Mouse (Mus musculus): ENCODE data around the gene Trim31.
"Not testable (repeated sequence)": the region's sequence is repeated elsewhere in the genome, so short reads cannot be mapped to it uniquely, and the experiment has no call there.

Trim31 gene

GRCm38 (mm10) chr17:36897552-36898205 lies at the start of gene Trim31:
Gene Trim31, plus strand, starts transcription at chr17:36898118.
- DNase-seq (ENCODE audit: low spot score), result no peak

DNA sequence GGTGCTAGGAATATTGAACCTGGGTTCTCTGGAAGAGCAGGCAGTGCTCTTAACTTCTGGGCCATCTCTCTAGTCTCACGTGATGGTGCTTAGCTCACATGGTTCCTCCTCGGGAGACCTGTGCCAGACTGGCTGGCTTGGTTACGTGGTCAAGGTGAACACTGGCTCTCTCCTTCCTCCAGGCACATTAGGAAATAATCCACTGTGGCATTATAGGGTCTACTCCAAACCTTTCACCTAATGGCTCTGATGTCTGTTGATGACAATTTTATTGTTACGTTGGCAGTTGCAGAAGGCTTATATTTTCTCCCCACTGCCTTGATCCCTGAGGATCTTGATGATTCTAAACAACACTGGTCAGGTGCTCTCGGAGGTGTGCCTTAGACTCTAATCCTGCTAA lies 49.0 kb upstream of the Trim31 start:
- no peak for DNase-seq (ENCODE audit: low spot score)

DNA sequence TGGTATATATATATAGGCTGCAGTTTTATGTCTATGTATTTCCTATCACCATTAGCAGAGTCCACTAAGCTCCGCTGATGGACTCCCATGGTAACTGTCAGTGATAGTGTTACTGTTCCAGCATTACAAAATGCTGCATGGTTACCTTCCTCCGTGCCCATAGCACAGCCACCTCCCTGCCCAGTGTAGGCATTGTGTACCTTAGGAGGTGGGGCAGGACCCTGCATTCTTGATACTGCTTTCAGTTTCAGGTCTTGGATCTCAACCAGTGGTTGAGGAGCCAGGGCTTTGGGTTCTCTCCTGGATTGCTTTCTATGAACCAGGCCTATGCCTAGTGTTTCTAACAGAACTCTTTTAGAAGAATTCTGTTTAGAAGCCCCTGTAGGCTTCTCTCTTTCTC lies 47.9 kb upstream of the Trim31 start:
- no peak for DNase-seq (ENCODE audit: low spot score)

DNA sequence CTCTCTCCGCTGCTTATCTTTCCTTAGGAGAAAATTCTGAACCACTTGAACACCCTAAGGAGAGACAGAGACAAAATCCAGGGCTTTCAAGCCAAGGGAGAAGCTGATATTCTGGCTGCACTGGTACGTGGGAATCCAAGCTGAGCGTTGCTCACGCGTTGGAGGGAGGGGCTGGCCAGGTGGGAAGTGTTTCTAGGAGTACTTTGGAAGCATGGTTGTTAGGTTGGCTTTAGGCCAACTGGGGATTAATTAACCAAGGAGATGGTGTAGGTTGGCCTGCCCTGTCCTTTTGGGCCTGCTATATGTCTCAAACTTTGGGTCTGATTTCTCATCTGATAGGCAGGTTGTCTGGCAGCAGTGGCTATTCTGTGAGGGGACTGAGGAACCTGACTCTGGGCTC lies 46.7 kb upstream of the Trim31 start:
- DNase-seq (ENCODE audit: low spot score), result no peak

- DNase-seq (ENCODE audit: low spot score), result no peak
Measured at GRCm38 (mm10) chr17:36851627-36852026, 46.3 kb upstream of the Trim31 start.

DNA sequence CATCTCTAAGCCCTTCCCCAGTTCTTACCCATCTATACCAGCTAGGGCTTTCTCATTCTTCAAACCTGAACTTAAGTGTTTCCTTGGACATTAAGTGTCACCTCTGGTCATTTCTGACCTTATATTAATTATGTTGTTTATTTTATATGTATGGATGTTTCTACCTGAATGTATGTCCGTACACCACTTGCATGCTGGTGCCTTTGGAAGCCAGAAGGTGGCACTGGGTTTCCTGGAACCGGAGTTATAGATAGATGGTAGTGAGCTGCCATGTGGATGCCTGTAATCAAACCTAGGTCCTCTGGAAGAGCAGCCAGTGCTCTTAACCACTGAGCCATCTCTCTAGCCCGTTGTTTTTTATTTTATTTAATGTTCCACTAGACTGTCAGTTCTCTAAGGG lies 42.4 kb upstream of the Trim31 start:
- no peak for DNase-seq (ENCODE audit: low spot score)

DNA sequence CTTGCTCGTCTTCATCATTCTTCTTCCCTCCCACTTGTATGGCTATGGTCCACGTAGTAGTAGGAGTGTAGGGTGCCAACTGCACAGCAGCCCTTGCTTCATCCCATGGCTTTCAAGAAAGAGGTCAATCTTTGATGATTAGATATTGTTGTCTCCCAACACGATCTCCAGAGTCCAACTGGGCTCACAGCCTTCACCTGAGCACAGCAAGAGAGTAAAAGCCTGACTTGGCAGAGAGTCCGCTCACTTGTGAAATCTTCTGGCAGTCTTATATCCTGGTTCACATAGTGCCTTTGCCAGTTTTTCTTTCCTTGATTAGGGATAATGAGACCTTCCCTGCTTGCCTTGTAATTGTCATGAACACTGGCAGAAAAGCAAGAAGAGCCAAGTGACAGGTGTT lies 41.7 kb upstream of the Trim31 start:
- no peak for DNase-seq (ENCODE audit: low spot score)

DNA sequence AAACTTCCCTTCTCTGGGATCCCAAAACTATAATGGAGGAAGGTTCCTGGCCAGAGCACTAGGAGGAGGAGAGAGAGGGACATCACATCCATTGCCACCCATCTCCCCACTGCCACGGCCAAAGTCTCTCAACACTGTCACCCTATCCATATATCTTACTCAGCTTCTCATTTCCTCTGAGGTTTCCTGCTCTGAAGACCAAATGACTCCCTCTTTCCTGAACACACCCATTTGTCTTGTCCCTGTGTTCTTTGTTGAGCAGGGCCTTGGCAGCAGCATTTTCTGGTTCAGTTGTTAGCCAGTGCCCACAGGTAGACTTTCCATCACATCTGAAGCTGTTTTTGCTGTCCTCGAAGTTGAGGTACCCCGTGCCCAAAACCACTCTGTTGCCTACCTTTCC lies 39.7 kb upstream of the Trim31 start:
- DNase-seq (ENCODE audit: low spot score), result no peak

DNA sequence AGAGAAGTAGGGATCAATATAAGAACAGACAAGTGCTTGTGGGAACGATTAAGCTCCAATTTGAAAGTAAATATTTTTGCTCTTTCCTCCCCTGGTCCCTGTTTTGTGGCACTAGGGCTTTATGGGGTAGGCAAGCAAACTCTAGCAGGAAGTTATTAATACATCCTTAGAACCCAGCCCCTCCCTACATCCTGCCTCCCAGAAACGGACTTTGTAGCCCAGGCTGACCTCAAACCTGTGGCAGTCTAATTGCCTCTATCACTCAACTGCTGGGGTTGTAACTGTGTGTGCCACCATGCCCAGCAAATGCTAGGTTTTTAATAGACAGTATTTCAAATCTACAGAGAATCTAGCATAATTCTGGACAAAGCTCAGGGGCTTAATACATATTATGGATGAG lies 36.2 kb upstream of the Trim31 start:
- no peak for DNase-seq (ENCODE audit: low spot score)

DNA sequence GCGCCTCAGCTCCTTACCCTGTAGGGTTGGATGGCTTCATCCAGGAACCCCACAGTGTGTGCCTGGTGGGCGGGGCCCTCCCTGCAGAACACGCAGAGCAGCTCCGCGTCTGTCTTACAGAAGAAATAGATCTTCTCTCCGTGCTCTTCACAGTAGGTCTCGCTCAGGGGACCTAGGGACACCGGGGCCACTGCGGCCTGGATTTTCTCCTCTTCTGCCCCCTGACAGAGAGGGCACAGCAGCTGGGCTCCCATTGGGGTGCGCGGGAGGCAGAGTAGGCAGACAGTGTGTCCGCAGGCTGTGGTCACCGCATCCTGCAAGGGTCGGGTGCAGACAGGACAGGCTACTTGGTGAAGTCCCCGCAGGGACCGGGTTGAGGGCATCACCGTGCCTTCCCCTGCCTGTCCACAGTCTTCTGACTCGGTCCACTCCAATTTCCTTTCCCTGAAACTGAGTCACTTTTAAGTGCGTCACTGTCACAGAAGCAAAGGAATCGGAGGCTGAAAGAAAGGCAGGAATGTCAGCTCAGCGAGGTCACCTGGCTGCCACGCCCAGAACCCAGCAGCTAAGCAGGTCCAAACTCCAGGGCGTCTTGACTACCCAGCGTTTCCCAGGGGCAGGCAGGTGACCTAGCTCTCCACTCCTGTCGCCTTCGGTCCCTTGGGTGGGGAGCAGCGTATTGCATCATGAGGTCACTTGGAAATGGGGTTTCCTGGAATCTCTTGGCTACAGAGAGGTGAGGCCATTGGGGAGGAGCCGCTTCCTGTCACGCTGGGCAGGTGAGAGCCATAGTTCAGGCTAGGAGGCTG lies 31.0 kb upstream of the Trim31 start, which contains the start of gene Trim15:
Gene Trim15, minus strand, starts transcription at position 492 of the 809 bp plus-strand sequence.
- no peak for DNase-seq (ENCODE audit: low spot score)

DNA sequence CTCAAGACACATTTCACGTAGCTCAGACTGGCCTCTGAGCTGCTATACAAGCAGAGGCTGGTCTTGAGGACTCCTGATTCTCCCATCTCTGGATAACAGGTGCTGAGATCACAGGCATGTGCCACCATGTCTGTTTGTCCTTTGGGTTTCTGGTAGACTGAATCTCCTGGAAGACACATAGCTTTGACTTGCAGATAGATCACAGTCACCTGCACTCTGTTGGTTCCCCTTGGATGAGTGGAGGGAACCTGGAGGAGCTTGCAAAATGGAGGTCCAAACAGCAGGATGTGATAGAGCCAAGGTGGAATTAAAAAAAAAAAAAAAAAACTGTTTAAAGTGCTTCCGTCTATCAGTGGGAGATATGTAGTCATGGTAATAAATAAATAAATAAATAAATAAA lies 29.1 kb upstream of the Trim31 start:
- DNase-seq (ENCODE audit: low spot score), result no peak

DNA sequence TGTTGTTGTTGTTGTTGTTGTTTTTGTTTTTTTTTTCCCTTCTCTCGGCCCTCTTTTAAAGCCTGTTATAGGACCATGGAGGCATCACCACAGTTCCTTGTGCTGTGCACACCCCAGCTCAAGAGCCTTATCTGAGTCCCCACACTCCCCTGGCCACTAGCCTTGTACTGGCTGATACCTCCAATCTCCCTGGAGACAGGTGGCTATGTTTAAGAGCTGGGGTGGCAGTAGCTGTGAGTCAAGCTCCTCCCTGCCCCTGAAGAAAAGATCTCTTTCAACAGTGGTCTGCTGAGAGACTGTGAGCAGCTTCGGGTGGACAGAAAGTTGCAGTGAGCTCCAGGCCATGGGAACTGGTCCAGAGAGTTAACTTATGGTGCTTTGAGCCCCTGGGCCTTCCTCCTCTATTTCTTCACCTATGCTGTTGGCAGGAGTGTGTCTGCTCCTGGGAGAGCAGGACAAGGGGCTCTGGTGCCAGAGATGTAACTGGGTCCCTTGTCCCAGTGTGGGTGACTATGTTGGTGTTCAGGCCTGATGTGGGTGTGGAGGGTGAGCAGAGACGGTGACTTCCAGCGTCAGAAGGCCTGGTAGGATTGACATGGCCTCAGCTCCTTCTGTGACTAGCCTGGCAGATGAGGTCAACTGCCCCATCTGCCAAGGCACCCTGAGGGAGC lies 28.5 kb upstream of the Trim31 start, which contains the start of gene Trim10:
Gene Trim10, plus strand, starts transcription at position 291 of the 671 bp plus-strand sequence.
- DNase-seq (ENCODE audit: low spot score), result no peak

DNA sequence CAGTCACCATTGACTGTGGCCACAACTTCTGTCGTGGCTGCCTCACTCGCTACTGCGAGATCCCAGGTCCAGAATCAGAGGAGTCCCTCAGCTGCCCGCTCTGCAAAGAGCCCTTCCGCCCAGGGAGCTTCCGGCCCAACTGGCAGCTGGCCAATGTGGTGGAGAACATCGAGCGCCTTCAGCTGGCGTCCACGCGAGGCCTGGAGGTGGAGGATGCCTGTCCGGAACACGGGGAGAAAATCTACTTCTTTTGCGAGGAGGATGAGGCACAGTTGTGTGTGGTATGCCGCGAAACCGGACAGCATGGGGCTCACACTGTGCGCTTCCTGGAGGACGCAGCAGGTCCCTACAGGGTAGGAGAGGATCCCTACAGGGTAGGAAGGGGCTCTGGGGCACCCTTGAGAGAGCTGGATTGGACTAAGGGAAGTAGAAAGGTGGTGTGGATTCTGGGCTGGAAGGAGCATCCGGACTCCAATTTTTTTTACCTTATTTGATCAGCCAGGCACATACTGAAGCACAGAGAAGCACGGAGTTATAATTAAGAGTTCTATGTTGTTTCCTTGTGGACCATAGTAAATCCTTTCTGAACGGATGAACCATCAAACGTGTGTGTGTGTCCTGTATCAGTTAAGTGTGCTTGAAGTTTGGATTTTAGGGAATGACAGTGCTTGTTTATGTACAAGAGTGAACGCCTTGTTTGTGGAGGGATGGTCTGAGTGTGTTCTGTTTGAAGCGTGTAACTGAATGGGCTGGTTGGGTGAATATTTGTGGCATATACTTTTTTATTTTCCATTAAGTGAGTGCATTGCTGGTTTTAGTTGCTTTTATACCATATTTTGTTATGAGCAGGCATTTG lies 27.7 kb upstream of the Trim31 start:
- DNase-seq (ENCODE audit: low spot score), result no peak

DNA sequence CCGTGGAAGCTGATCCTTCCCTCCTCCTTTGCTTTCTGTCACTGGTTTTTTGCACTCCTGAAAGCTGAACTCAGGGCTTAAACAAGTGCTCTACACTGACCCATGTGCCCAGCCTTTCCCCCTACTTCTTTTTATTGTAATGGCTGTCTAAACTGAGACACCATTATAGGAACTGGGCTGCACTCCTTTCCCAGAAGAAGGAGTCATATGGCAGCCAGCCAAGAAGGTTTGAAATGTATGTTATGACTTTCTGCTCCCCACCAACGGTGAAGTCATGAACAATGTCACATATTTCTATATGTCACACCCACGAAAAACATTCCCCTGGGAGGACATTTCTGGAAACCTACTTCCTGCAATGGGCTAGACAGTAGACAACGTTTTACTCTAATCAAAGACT lies 23.3 kb upstream of the Trim31 start:
- DNase-seq (ENCODE audit: low spot score), result no peak

GRCm38 (mm10) chr17:36883350-36883749 lies 14.6 kb upstream of the Trim31 start:
- DNase-seq (ENCODE audit: low spot score), result no peak

DNA sequence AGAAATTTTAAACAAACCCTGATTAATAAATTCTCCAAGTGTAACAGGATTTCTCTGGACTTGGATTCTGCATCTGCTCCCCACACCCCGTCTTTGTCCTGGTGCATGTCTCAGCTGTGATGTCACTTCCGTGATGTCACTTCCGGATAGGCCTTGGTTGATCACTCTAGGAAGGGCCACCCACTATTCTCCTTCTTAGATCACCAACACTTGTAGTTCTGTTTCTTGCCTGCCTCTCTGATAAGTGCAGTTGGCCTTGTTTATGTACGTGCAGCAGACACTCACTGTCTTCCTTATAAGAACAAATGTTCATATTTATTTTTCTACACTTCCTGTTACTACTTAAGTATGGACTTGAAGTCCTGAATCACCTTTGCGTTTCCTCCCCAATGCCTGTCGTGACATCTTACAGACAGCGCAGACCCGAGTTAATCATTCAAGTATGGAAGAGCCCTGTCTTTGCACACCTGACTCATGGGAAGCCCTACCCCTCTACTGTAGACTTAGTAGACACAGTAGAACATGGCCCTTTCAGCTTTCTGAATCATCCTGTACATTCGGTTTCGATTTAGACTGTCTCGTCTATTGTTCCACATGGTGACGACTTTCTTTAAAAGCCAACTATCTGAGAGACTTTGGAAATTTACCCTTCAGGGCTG lies 12.7 kb upstream of the Trim31 start:
- no peak for DNase-seq (ENCODE audit: low spot score)

DNA sequence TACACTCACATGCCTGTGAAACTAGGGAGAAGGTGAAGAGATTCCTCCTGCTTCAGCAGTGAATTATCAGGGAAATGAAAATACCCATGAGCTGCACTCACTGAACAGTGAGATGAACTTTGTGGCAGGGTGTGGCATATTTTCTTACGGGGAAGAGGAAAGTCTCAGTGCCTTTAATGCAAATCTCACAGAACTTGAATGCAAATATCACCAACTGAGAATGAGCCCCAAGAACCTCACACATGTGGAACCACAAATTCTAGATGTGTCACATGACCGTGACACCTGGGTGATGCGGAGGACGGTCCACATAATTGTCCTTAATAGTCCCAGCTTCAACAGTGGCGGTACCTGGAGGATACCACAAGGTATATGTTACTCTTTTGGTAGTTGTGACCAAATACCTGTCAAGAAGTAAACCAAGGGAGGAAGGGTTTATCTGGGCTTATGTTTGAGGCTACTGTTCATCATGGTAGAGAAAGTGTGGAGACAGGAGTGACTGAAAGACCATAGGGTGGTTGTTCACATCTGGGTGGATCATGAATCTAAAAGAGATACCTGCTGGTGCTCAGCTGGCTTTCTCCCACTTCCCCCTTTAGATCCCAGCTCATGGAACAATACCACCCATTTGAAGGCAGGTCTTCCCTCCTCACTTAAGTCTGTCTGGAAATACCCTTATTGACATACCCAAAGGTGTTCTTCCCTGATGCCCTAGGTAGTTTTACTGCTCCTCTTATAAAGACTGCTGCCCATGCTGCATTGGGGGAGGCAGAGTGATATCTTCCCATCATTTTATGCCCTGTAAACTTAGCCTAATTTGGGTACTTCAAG lies 7.6 kb upstream of the Trim31 start, which contains the start of gene Trim40:
Gene Trim40, minus strand, starts transcription at position 51 of the 831 bp plus-strand sequence.
- no peak for DNase-seq (ENCODE audit: low spot score)

GRCm38 (mm10) chr17:36891496-36891895 lies 6.4 kb upstream of the Trim31 start:
- not testable (repeated sequence) for DNase-seq (ENCODE audit: low spot score)

DNA sequence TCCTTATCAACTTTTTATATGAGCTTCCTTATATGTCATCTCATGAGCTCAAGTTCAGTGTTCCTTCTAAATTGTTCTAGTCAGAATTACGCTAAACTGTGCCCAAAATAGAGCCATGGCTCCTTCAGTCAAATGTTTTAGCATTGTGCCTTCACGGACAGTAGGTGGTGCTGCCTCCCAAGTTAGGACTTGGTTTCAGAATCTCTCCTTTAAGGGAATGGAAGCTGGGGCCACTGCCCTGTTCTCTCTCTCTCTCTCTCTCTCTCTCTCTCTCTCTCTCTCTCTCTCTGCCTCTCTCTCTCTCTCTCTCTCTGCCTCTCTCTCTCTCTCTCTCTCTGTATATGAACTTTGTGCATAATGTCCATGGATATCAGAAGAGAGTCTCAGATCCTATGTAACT lies 5.6 kb upstream of the Trim31 start:
- no peak for DNase-seq (ENCODE audit: low spot score)

DNA sequence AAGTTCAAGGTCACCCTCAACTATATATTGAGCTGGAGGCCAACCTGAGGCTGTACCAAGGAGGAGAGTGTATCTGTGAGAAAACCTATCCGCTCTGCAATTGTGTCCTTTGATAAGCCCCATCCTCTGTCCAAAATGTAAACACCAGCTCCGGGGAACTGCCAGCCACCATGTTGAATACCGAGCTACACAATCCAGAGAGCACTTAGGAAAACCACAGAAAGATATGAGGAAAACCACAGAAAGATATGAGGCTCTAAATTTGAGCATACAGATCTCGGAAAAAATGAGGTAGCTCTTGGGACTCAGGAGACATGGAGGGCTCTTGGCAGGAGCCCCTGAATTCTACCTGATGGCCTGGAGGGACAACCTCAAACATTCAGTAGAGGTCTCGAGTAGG lies 4.5 kb upstream of the Trim31 start:
- DNase-seq (ENCODE audit: low spot score), result no peak
